Mouse (Mus musculus) cerebellum, postnatal 10 days (tissue): Measurements from ENCODE around the gene Olfr1359.
"Not testable (repeated sequence)": the region's sequence is repeated elsewhere in the genome, so short reads cannot be mapped to it uniquely, and the experiment has no call there.

Experiments
- DNase-seq, 2 experiments: peaks; one replicate each; pipeline ENCODE4 v3.0.0; 2021; ENCODE audit warnings: mixed read lengths in 2 of 2

The Olfr1359 gene

DNA sequence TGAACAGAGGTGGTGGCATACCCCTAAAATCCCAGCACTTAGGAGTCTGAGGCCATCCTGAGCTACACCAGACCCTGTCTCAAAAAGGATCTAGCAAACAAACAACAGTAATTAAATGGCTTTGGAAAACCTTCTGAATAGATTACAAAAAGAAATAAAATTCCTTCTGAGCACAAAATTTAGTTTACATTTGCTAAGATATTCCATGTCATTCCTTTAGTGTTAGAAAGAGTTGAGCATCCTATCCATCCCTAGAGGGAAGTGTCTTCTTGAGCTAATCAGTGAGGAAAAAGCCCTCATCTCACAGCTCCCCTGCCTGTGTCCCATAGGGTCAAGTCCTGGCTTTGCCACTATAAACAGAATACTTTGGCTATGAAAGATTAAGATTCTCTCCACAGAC is at the start of gene Olfr1359:
Olfr1359 (plus strand) TSS at position 301 of the 400 bp plus-strand sequence.
- DNase-seq: no peak

- DNase-seq: no peak
Measured at GRCm38 (mm10) chr13:21663286-21663685, 34.6 kb upstream of the Olfr1359 start, which contains the start of gene Olfr1361. Gene Olfr1361, minus strand, starts transcription at chr13:21663386.

GRCm38 (mm10) chr13:21677305-21677704 is 20.6 kb upstream of the Olfr1359 start, which contains the start of gene Olfr1360:
Gene Olfr1360, minus strand, starts transcription at chr13:21677405.
- no peak for DNase-seq

GRCm38 (mm10) chr13:21706669-21707068 is 8.8 kb downstream of the Olfr1359 start:
- no peak for DNase-seq

GRCm38 (mm10) chr13:21710031-21710711 is 12.3 kb downstream of the Olfr1359 start:
- DNase-seq: peak; percentile 96

DNA sequence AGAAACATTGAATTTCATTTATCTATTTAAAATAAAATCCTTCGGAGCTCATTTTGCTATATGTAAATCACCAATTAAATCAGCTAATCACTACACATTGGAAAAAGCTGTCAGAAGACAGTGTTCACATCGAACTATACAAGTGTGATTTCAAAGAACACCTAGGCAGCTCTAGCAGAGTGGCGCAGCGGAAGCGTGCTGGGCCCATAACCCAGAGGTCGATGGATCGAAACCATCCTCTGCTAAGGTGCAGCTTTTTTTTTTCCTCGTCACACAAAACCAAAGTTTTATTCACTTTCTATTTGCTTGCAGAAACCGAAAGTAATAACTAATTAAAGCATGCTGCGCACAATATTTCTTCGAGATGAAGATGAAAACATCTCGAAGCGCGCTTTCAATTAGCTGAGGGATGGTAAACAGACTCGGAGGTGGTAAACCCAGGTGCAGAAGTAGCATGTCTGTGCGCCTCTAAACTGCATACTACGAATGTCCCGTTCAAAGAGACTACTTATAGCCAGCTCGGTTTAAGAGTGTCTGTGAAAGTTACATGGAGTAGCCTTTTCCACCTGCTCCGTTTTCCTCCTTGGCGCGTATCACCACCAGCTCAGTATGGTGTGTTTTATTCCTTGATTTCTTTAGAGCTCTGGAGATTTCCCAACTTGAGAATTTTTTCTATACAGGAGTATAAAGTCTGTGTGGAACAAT is 13.1 kb downstream of the Olfr1359 start:
- DNase-seq: peak; percentile 85 to 90

DNA sequence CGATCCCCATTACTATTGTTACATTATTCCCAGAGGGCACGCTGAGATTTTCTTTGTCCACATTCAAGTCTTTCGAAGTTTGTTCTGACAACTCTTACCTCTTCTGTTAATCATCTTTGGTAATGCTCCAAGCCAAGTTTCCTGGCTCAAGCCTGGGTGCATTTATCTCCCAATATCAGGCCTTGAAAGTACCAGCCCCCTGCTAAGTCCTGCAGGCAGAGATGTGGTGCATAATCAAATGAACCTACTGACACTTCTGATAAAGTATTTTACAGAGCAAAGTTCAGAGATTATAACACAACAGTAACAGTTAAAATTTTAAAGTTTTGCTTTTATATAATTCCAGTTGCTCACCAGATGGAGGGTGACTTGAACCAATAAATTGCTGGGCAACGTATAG is 13.8 kb downstream of the Olfr1359 start:
- DNase-seq: no peak

GRCm38 (mm10) chr13:21714725-21715124 is 16.8 kb downstream of the Olfr1359 start:
- peak; percentile 68 to 77 for DNase-seq

- DNase-seq: peak; percentile 5 to 37
Measured at GRCm38 (mm10) chr13:21715131-21715863, 17.4 kb downstream of the Olfr1359 start.

DNA sequence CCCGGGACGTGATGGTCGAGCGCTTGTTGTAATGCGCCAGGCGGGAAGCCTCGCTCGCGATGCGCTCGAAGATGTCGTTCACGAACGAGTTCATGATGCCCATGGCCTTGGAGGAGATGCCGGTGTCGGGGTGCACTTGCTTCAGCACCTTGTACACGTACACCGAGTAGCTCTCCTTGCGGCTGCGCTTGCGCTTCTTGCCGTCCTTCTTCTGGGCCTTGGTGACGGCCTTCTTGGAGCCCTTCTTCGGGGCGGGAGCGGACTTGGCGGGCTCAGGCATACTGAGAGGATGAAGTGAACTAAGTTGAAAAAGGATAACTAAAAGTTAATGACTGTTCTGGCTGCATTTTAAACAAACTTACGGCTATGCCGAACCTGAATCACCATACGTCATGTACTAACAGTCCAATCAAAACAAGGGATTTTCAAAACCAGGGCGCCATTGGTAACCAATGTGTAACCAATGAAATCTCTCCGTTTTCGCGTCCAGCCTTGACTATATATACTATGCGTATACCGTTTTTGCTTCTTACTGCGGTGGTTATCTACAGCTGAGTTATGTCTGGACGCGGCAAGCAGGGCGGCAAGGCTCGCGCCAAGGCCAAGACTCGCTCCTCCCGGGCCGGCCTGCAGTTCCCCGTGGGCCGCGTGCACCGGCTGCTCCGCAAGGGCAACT is 18.1 kb downstream of the Olfr1359 start, which contains the start of the genes Hist1h2bl and Hist1h2ai:
Hist1h2bl (minus strand) TSS at position 280 of the 676 bp plus-strand sequence.
Hist1h2ai (plus strand) TSS at position 559 of the 676 bp plus-strand sequence.
- DNase-seq: peak; percentile 86 to 89

DNA sequence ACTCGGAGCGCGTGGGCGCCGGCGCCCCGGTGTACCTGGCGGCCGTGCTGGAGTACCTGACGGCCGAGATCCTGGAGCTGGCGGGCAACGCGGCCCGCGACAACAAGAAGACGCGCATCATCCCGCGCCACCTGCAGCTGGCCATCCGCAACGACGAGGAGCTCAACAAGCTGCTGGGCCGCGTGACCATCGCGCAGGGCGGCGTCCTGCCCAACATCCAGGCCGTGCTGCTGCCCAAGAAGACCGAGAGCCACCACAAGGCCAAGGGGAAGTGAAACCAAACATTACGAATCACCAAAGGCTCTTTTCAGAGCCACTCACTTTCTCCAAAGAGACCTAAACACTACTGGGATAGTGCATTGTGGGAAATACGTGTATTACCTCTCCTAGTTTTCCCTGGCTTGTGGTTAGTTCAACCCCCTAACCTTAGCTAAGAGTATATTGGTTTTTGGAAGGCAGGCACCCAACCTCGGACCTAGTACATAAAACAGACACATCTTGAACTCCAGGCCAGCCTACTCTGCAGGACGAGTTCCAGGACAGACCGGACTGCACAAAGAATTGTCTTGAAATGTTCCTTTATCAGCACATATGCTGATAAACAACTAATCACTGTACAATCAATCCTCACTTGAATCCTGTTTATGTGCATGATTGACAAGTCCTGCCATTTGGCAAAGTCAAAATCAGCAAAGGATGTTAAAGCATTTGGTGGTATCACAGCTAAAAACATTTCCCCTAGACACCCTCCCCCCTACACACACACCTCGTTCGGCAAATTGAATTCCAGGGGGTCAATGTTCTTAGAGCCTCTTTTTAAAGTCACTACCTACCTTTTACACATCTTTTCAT is 18.9 kb downstream of the Olfr1359 start:
- peak; percentile 10 to 39 for DNase-seq

- DNase-seq: peak; percentile 90 to 91
Measured at GRCm38 (mm10) chr13:21717397-21718357, 19.8 kb downstream of the Olfr1359 start, which contains the start of gene Hist1h3h. Gene Hist1h3h, plus strand, starts transcription at chr13:21717659.

DNA sequence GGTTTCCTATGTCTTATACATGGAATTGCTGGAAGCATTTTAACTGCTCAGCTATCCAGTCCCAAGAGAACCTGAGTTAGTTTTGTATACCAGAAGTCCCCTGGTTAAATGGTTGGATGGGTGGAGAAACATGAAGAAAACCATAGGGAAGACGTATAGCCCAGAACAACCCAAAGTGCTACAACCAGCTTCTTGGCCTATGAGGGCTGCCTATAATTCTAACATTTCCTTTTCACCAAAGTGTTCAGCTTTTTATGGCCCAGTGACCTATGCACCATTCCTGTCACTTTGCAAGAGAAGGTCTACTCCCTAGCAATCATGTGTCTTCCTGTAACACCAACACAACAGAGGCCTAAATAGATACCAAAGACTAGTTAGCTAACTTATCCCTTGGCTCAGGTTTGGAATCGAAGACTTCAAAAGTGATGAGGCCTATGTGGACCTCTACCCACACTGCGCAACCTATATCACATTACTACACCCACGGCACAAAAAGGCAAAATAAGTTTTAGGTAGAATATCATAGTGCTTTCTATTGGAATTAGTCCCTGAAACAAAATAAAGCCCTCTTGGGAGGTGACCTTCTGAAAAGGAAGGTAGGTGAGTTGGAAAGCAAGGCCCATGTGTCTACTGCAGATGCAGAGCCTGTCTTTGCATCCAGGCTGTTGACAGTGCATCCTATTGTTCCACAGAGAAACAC is 20.6 kb downstream of the Olfr1359 start:
- no peak for DNase-seq

GRCm38 (mm10) chr13:21721107-21721756 is 23.3 kb downstream of the Olfr1359 start:
- not testable (repeated sequence) for DNase-seq

DNA sequence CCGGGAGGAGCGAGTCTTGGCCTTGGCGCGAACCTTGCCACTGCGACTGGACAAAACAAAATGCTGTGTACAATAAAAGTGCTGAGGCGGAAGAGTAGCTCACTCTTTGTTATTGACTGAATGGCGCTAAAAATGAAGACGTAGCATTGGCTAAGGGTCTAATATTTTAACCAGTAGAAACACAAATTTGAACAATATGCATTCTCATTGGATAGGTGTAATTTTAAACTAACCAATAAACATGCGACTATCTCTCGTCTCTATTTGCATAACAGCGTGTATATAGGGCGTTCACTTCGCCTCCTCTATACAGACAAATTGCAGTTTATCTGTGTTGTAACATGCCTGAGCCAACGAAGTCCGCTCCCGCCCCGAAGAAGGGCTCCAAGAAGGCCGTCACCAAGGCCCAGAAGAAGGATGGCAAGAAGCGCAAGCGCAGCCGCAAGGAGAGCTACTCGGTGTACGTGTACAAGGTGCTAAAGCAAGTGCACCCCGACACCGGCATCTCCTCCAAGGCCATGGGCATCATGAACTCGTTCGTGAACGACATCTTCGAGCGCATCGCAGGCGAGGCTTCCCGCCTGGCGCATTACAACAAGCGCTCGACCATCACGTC is 24.0 kb downstream of the Olfr1359 start, which contains the start of gene Hist1h2bm:
Hist1h2bm (plus strand) TSS at position 288 of the 616 bp plus-strand sequence.
- DNase-seq: peak; percentile 75

DNA sequence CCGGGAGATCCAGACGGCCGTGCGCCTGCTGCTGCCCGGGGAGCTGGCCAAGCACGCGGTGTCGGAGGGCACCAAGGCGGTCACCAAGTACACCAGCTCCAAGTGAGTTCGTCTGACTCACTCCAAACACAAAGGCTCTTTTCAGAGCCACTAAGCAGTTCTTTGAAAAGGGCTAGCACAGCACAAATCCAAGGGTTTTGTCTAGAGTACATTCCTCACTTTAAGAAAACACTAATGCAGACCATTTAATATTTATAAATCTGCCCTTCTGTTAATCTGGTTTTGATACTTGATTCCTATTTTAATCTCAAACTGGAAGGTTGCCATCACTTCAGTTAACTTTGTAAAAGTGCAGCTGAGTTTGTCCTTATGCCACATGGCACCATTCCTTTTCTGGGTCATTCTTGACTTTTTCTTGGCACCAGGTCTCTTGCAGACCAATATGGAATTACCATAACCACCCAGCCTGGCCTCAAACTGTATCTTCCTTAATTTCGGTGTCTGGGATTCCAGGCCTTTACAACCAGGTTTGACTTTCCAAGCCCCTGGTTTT is 24.5 kb downstream of the Olfr1359 start:
- DNase-seq: peak; percentile 43 to 46

GRCm38 (mm10) chr13:21722993-21723836 is 25.3 kb downstream of the Olfr1359 start:
- peak in 1 of 2 experiments; percentile 12 for DNase-seq
